Mouse (Mus musculus): Measurements from ENCODE around the gene Lrig1. TPM values are rescaled to one million over a fixed set of nuclear protein-coding genes. Genes with fewer than 3 reads are reported as not detected.
A peak's percentile ranks its signal among the peaks of the same experiment; 100 is the strongest.

Lrig1 gene
- polyA plus RNA-seq, 1 experiment from 2014 or later, result 11.4 TPM

DNA sequence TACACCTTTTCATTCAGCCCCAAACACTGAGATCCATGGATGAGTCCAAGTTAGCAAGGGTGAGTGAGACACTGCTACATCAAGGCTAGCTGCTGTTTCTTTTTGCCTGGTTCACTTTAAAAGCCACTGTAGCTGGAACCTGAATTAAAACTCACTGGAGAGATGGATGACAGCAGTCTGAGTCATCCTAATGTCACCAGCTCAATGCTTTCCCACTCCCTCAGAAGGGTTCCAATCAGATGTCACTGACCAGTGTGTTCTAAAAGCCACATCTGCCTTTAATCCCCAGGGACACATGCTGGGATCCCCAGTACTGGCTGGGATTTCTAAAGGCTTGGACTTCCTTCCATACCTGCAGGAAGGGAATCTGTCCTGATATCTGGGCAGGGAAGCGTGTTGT is 57.9 kb downstream of the Lrig1 start:
- H3K27me3 ChIP-seq, result no peaks in the 10 kb centered on the region
- no peaks in the 10 kb centered on the region for H3K36me3 ChIP-seq
- H3K4me1 ChIP-seq (replicated peaks), result peaks cover 21% of the 10 kb centered on the region
- H3K9me3 ChIP-seq, result no peaks in the 10 kb centered on the region
- H3K4me2 ChIP-seq (replicated peaks), result no peak overlapping the region
- ATAC-seq, result no peak
- H3K4me3 ChIP-seq (replicated peaks), result no peak overlapping the region
- 85% methylated on average over 1 of the region's 1 CpGs for whole genome bisulfite sequencing
- no peak overlapping the region for H3K9ac ChIP-seq (replicated peaks)
- no peak overlapping the region for H3K27ac ChIP-seq

DNA sequence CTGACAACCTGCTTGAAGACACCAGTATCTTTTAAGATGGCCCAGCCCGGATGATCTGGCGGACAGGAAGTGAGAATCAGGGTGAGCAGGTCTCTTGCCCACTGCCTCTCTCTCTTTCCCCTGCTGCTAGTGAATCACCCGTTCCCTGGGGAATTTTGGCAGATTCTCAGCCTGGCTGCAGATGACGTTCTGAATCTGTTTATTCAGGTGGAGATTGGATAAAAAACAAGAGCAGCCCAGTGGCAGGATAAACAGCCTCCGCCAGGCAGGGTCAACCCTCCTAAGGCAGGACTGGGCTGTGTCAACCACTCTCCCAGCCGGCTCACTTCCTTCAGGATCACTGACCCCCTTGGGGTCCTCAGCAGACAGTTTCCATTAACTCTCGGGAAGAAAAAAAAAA is 59.7 kb downstream of the Lrig1 start:
- no peak overlapping the region for H3K4me3 ChIP-seq (replicated peaks)
- peak; percentile 74 for ATAC-seq
- no peaks in the 10 kb centered on the region for H3K27me3 ChIP-seq
- H3K4me1 ChIP-seq (replicated peaks), result peaks cover 25% of the 10 kb centered on the region
- 0 out of 2 replicates have a peak overlapping the region, but pooled peaks have one; percentile 39 for H3K27ac ChIP-seq
- no peak overlapping the region for H3K4me2 ChIP-seq (replicated peaks)
- no peak overlapping the region for H3K9ac ChIP-seq (replicated peaks)
- no peaks in the 10 kb centered on the region for H3K9me3 ChIP-seq
- H3K36me3 ChIP-seq, result no peaks in the 10 kb centered on the region
- WGBS, result 54% methylated on average over 7 of the region's 7 CpGs

DNA sequence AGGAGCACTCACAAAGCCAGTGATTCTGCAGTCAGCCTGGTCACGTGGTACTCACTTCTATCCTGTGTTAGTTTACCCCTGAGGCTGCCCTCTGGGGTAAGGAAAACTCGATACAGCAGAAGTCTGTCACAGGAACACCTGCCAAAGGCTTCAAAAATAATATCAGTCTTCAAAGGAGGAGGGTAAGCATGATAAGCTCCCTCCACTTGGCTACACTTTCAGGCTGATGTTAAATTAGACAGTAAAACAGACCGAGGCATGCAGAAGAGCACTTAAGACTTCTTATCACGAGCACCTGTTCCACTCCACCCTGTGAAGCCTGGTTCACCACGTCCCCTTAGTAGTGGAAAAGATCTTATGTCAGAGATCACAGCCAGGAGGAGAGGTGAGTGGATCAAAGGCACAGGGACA is 62.9 kb downstream of the Lrig1 start:
- H3K4me1 ChIP-seq (replicated peaks), result peaks cover 44% of the 10 kb centered on the region
- H3K4me2 ChIP-seq (replicated peaks), result no peak overlapping the region
- H3K4me3 ChIP-seq (replicated peaks), result no peak overlapping the region
- no peaks in the 10 kb centered on the region for H3K9me3 ChIP-seq
- no peak overlapping the region for H3K9ac ChIP-seq (replicated peaks)
- WGBS, result 68% methylated on average over 5 of the region's 5 CpGs
- H3K27ac ChIP-seq, result no peak overlapping the region
- no peak for ATAC-seq
- H3K27me3 ChIP-seq, result no peaks in the 10 kb centered on the region
- no peaks in the 10 kb centered on the region for H3K36me3 ChIP-seq

DNA sequence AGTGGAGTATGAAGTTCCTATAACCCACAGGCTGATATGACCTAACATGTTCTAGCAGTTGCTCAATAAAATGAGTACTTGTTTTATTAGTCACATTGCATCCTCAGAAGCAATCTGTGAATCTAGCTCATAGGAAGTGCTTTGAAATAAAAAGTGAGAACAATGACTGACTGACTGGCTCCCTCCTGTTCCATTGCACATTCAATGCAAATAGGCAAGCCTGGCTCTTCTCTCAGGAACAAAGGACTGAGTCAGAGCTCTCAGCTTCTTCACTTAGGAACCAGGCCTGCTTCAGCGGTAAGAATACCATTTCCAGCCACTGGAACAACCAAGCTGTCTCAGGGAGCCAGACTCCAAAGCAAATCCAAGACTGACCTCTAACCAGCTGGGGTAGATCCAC is 64.6 kb downstream of the Lrig1 start:
- H3K27ac ChIP-seq, result no peak overlapping the region
- H3K27me3 ChIP-seq, result no peaks in the 10 kb centered on the region
- ATAC-seq, result no peak
- H3K4me2 ChIP-seq (replicated peaks), result no peak overlapping the region
- H3K4me1 ChIP-seq (replicated peaks), result peaks cover 56% of the 10 kb centered on the region
- WGBS, result 7% methylated on average over 1 of the region's 1 CpGs
- H3K9ac ChIP-seq (replicated peaks), result no peak overlapping the region
- H3K4me3 ChIP-seq (replicated peaks), result no peak overlapping the region
- H3K9me3 ChIP-seq, result no peaks in the 10 kb centered on the region
- no peaks in the 10 kb centered on the region for H3K36me3 ChIP-seq

DNA sequence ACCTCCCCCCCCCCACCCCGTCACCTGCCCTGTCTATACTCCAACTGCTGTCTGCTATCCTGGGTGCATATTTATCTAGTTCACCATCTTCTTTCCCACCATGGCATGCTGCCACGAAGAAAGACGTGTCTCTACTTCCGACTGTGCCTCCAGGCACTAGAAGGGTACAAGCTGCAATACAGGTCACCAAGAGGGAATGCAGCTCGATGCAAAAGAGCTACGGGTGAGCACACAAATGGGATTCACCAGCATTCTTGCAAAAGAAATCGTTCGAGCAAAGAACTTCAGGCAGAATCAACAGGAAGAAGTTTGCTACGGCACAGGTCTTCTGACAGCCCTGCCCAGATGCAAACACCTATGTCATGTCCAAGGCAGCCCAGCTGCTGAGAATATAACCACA is 65.2 kb downstream of the Lrig1 start:
- no peak overlapping the region for H3K4me3 ChIP-seq (replicated peaks)
- no peak overlapping the region for H3K4me2 ChIP-seq (replicated peaks)
- H3K4me1 ChIP-seq (replicated peaks), result peaks cover 58% of the 10 kb centered on the region
- WGBS, result 71% methylated on average over 9 of the region's 9 CpGs
- no peaks in the 10 kb centered on the region for H3K9me3 ChIP-seq
- no peak overlapping the region for H3K9ac ChIP-seq (replicated peaks)
- H3K36me3 ChIP-seq, result no peaks in the 10 kb centered on the region
- H3K27me3 ChIP-seq, result no peaks in the 10 kb centered on the region
- no peak for ATAC-seq
- H3K27ac ChIP-seq, result no peak overlapping the region

DNA sequence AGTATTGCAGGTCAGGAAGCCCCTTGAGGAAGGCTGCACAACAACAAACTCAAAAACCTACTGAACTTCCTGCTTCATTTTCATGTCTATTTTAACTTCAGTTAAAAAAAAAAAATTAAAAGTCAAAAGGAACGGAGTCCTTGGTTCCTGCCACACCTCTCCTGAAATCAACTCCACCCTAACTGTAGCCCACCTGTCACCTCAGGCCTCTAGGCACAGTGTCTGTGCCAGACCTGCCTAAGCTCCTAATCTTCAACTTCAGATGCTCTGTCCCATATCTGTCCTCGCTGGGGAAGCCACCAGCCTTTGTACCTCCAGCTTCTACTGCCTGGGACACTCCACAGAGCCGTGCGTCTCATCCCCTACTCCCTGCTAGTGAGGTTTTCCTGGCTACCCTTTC is 65.7 kb downstream of the Lrig1 start:
- H3K36me3 ChIP-seq, result no peaks in the 10 kb centered on the region
- no peaks in the 10 kb centered on the region for H3K9me3 ChIP-seq
- H3K27ac ChIP-seq, result no peak overlapping the region
- H3K4me1 ChIP-seq (replicated peaks), result peaks cover 62% of the 10 kb centered on the region
- 83% methylated on average over 4 of the region's 4 CpGs for WGBS
- ATAC-seq, result no peak
- H3K9ac ChIP-seq (replicated peaks), result no peak overlapping the region
- no peaks in the 10 kb centered on the region for H3K27me3 ChIP-seq
- no peak overlapping the region for H3K4me3 ChIP-seq (replicated peaks)
- H3K4me2 ChIP-seq (replicated peaks), result no peak overlapping the region

DNA sequence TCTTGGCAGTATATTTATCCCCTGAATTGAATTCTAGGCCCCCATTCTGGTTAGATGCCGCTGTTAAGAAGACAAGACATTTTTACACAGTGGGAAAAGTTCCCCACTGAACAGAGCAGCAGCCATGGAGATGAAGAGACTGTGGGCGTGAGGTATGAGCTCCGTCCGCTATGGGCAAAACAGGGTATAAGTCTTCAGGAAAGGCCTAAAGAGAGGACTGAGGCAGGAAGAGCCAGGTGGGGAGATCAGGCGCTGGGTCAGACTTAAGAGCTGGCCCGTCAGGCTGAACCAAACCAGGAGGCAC is 68.2 kb downstream of the Lrig1 start:
- H3K9ac ChIP-seq (replicated peaks), result no peak overlapping the region
- H3K27me3 ChIP-seq, result no peaks in the 10 kb centered on the region
- no peak overlapping the region for H3K4me2 ChIP-seq (replicated peaks)
- no peak overlapping the region for H3K4me3 ChIP-seq (replicated peaks)
- H3K4me1 ChIP-seq (replicated peaks), result peaks cover 75% of the 10 kb centered on the region
- peak overlapping the region; percentile 86 for H3K27ac ChIP-seq
- H3K36me3 ChIP-seq, result no peaks in the 10 kb centered on the region
- no peaks in the 10 kb centered on the region for H3K9me3 ChIP-seq
- 42% methylated on average over 6 of the region's 6 CpGs for WGBS
- peak; percentile 57; the same call in 1 of the 2 replicates for ATAC-seq

DNA sequence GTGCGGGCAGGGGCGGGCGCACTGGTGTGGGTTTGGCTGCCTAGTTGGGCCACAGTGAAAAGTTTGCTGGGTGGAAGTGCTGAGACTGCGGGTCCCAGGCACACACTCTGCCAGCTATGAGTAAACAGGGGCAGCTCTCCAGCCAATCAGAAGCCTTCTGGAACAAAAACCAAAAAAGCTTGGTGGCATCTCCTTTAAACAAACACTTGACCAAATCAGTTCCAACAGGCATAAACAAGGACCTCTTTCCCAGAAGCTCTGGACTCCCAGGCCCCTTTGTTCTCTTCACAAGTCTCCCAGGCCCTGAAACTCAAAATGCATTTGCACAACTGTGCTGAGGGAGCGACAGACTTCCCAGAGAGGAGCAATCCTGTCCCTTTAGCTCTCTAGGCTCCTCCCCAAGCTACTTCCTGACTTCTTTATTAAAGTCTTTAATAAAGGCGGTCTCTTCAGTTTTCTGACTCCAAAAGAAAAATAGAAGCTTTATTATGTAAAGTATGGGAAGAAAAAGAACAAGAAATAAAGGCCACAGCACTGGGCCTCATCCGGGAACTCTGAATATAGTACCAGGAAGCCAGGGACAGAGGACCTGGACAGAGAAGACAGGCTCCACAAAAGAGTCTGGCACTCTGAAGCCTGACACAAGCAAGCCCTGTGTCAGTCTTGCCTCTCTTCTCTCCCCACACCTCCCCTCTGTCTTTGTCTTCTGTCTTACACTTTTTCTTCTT is 68.7 kb downstream of the Lrig1 start:
- H3K4me1 ChIP-seq (replicated peaks), result peaks cover 72% of the 10 kb centered on the region
- peaks cover under 1% of the 10 kb centered on the region; the same call in 1 of the 2 replicates for H3K36me3 ChIP-seq
- 29% methylated on average over 7 of the region's 7 CpGs for WGBS
- peak overlapping the region; percentile 86 for H3K27ac ChIP-seq
- ATAC-seq, result peak; percentile 92
- H3K9ac ChIP-seq (replicated peaks), result no peak overlapping the region
- no peaks in the 10 kb centered on the region for H3K27me3 ChIP-seq
- no peak overlapping the region for H3K4me3 ChIP-seq (replicated peaks)
- H3K9me3 ChIP-seq, result no peaks in the 10 kb centered on the region
- no peak overlapping the region for H3K4me2 ChIP-seq (replicated peaks)

DNA sequence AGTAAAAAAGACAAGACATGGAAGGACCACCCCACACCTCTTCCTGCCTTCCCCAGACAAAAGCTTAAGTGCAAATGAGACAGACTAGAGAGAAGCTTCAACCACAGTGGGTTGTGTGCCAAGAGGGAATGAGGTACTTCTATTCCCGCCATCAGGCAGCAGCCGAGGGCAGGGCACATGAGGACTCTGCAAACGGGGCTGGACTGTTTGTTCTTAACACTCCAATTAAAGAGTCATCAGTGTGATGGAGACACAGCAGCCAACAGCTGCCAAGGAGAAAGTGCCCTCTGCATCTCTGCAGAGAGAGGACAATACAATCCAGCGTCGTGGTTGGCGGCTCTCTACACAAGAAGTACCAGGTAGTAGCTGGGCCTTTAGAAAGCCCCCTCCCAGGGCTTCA is 71.2 kb downstream of the Lrig1 start:
- Histone ChIP-seq H3K27ac (no peak overlapping the region), H3K4me1 (replicated peaks) (peaks cover 63% of the 10 kb centered on the region), H3K4me3 (replicated peaks) (no peak overlapping the region), H3K4me2 (replicated peaks) (no peak overlapping the region), H3K9ac (replicated peaks) (no peak overlapping the region), H3K27me3 (no peaks in the 10 kb centered on the region), H3K9me3 (no peaks in the 10 kb centered on the region), H3K36me3 (peaks cover 21% of the 10 kb centered on the region)
- no peak for ATAC-seq
- 67% methylated on average over 6 of the region's 6 CpGs for WGBS

DNA sequence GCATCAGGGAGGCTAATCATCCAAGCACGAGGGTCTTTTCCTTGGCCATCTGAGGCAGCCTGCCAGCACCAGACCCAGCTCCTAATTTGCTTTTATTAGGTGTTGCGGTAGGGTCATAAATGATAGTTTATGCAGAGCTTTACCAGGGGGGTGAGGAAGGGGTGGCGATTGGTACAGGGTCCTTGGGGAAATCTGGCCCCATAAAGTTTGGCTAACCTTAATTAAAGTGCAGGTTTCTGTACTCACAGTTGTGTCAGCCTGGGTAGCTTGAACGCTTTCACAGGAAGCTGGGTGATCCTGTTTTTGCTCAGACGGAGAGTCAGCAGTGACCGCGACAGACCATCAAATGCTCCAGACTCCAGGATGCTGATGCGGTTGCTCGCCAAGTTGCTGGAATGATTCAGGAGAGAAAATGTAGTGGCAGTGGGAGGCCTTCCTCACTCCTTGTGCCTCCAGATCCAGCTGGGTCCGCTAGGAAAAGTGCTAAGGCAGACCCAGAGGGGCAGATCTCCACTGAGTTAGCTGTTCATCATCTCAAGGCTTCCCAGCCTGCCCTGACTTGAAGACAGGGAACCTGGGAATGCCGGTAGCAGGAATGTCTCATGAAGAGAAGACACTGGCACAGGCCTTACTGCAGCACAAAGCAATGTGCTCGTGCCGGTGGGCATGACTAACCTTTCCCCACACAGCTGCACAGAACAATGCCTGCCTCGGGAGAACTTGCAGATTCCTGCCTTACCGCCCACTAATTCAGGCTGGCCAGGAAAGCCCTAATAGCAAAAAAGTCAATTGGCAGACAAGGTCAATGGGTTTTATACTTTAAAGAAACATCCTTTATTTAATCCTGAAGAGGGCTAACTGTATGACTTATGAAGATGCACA is 72.0 kb downstream of the Lrig1 start:
- H3K27ac ChIP-seq, result 0 out of 2 replicates have a peak overlapping the region, but pooled peaks have one; percentile 32
- 59% methylated on average over 15 of the region's 15 CpGs for WGBS

DNA sequence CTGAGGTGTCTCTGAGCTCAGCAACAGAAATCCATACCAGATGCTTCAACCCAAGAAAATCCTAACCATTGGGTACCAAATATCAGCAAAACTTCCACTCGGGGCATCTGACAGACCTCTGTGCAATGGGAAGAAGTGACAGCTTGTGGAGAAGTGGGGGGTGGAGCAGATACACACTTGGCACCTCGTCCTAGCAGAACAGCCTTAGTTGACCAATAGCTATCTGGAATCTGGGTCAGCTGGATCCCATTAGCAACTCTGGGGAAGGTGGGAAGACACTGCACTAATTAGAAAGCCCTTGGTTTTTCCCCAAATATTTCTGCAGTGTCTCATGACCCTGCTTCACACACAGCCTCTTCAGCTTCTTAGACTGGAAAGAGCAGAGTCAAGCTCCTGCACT is 73.2 kb downstream of the Lrig1 start:
- no peaks in the 10 kb centered on the region for H3K27me3 ChIP-seq
- H3K4me3 ChIP-seq (replicated peaks), result no peak overlapping the region
- WGBS, result 72% methylated on average over 2 of the region's 2 CpGs
- H3K4me1 ChIP-seq (replicated peaks), result peaks cover 49% of the 10 kb centered on the region
- no peak for ATAC-seq
- H3K9ac ChIP-seq (replicated peaks), result no peak overlapping the region
- H3K36me3 ChIP-seq, result peaks cover 30% of the 10 kb centered on the region
- no peaks in the 10 kb centered on the region for H3K9me3 ChIP-seq
- no peak overlapping the region for H3K27ac ChIP-seq
- no peak overlapping the region for H3K4me2 ChIP-seq (replicated peaks)

More for the DNA sequence above, 72.0 kb downstream of the Lrig1 start:
- H3K4me1 ChIP-seq (replicated peaks), result peaks cover 60% of the 10 kb centered on the region
- no peaks in the 10 kb centered on the region for H3K27me3 ChIP-seq
- no peaks in the 10 kb centered on the region for H3K9me3 ChIP-seq
- no peak overlapping the region for H3K4me2 ChIP-seq (replicated peaks)
- H3K9ac ChIP-seq (replicated peaks), result no peak overlapping the region
- ATAC-seq, result no peak
- H3K36me3 ChIP-seq, result peaks cover 25% of the 10 kb centered on the region
- no peak overlapping the region for H3K4me3 ChIP-seq (replicated peaks)

DNA sequence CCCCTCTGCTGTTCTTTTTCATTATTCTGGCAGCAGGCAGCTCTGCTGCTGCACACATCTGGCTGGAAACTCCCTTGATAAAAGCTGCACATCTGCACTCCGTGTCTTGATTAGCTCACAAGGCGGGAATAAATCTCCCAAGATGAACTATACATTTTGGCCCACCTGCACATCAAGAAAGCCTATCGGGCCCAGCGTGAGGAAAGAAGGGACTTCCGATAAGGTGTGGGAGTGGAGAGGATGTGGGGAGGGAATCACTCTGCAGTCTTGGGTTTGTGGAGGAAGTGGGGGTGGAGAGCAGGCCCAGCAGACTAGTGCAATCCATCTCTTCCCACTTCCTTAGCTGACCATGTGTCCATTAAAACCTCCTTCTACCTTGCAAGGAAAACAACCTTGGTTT is 74.1 kb downstream of the Lrig1 start:
- H3K27me3 ChIP-seq, result no peaks in the 10 kb centered on the region
- peaks cover 38% of the 10 kb centered on the region for H3K36me3 ChIP-seq
- H3K4me2 ChIP-seq (replicated peaks), result no peak overlapping the region
- no peak for ATAC-seq
- no peak overlapping the region for H3K9ac ChIP-seq (replicated peaks)
- WGBS, result 74% methylated on average over 5 of the region's 5 CpGs
- peaks cover 40% of the 10 kb centered on the region for H3K4me1 ChIP-seq (replicated peaks)
- no peaks in the 10 kb centered on the region for H3K9me3 ChIP-seq
- H3K4me3 ChIP-seq (replicated peaks), result no peak overlapping the region
- H3K27ac ChIP-seq, result no peak overlapping the region
